Mouse (Mus musculus) forebrain, embryonic 13.5 days (tissue): ENCODE measurements around the gene Pin4. TPM values are rescaled to one million over a fixed set of nuclear protein-coding genes. Genes with fewer than 3 reads are reported as not detected.
"Not testable (repeated sequence)": the region's sequence is repeated elsewhere in the genome, so short reads cannot be mapped to it uniquely, and the experiment has no call there.

Experiments
- ATAC-seq: fragments of 200-750 bp; cut with Nextera tagmentation; 2 replicates; pipeline ENCODE4 v1.8.0; 2017
- H3K27ac ChIP-seq: fragments of 300-500 bp; sonication (generic); 2 replicates; pipeline ENCODE4 v1.5.1; 2015; ENCODE audit warnings: inconsistent platforms, mild to moderate bottlenecking, moderate library complexity
- H3K27me3 ChIP-seq: fragments of 300-500 bp; sonication (generic); 2 replicates; pipeline ENCODE4 v1.6.1; 2015; ENCODE audit warnings: mild to moderate bottlenecking, inconsistent platforms
- H3K36me3 ChIP-seq: fragments of 300-500 bp; sonication (generic); 2 replicates; pipeline ENCODE4 v1.6.1; 2015; ENCODE audit warnings: mild to moderate bottlenecking, inconsistent platforms; ENCODE audit not compliant: poor library complexity, severe bottlenecking
- H3K4me1 ChIP-seq: fragments of 300-500 bp; sonication (generic); 2 replicates; pipeline ENCODE4 v1.6.1; 2015; ENCODE audit warnings: inconsistent platforms
- H3K4me2 ChIP-seq: fragments of 300-500 bp; sonication (generic); 2 replicates; pipeline ENCODE4 v1.6.1; 2015; ENCODE audit warnings: inconsistent platforms, mild to moderate bottlenecking, moderate library complexity
- H3K4me3 ChIP-seq: fragments of 300-500 bp; sonication (generic); 2 replicates; pipeline ENCODE4 v1.5.1; 2015; ENCODE audit warnings: mild to moderate bottlenecking, inconsistent platforms
- H3K9ac ChIP-seq: fragments of 300-500 bp; sonication (generic); 2 replicates; pipeline ENCODE4 v1.6.1; 2015; ENCODE audit warnings: mild to moderate bottlenecking, inconsistent platforms
- H3K9me3 ChIP-seq: fragments of 300-500 bp; sonication (generic); replicated peaks from 2 replicates; pipeline ENCODE4 v1.6.1; 2016; ENCODE audit warnings: inconsistent platforms
- WGBS: fragments of 180-500 bp; shearing (Covaris S2); methylation state at CpG from one replicate; pipeline ENCODE4 v1.1.7; 2015; 5-methylcytosine and 5-hydroxymethylcytosine counted together
- polyA plus RNA-seq: library from polyadenylated mRNA; unstranded; fragments of >200 nt; fragmentation: Nextera tagmentation; extraction: Ambion mirVana; gene quantifications from 2 replicates; pipeline ENCODE4 v1.2.1, GENCODE M21; 2015

The Pin4 gene
- polyA plus RNA-seq, 1 experiment from 2014 or later: 86.0 TPM

GRCm38 (mm10) chrX:102085798-102086443 is 33.3 kb upstream of the Pin4 start:
- whole genome bisulfite sequencing: 83% methylated on average over 8 of the region's 8 CpGs
- Histone ChIP-seq H3K9ac (no peak overlapping the region), H3K27ac (no peak overlapping the region), H3K27me3 (peaks cover 2% of the 10 kb centered on the region; the same call in 1 of the 2 replicates), H3K4me2 (no peak overlapping the region), H3K4me3 (no peak overlapping the region), H3K9me3 (no peaks in the 10 kb centered on the region), H3K4me1 (peaks cover 23% of the 10 kb centered on the region), H3K36me3 (no peaks in the 10 kb centered on the region)
- ATAC-seq: no peak

- peaks cover 5% of the 10 kb centered on the region; the same call in 1 of the 2 replicates for H3K27me3 ChIP-seq
- H3K4me2 ChIP-seq: no peak overlapping the region
- no peak overlapping the region for H3K4me3 ChIP-seq
- H3K36me3 ChIP-seq: no peaks in the 10 kb centered on the region
- H3K9me3 ChIP-seq: no peaks in the 10 kb centered on the region
- no peak overlapping the region for H3K27ac ChIP-seq
- no peaks in the 10 kb centered on the region for H3K4me1 ChIP-seq
- ATAC-seq: no peak
- H3K9ac ChIP-seq: no peak overlapping the region
- WGBS: 87% methylated on average over 3 of the region's 3 CpGs
Observed at GRCm38 (mm10) chrX:102090605-102091004, 28.6 kb upstream of the Pin4 start.

GRCm38 (mm10) chrX:102094381-102094904 is 24.8 kb upstream of the Pin4 start:
- Histone ChIP-seq H3K4me3 (no peak overlapping the region), H3K27ac (no peak overlapping the region), H3K36me3 (no peaks in the 10 kb centered on the region), H3K4me2 (no peak overlapping the region), H3K4me1 (no peaks in the 10 kb centered on the region), H3K9me3 (no peaks in the 10 kb centered on the region), H3K27me3 (peaks cover 3% of the 10 kb centered on the region; the same call in 1 of the 2 replicates), H3K9ac (no peak overlapping the region)
- ATAC-seq: no peak
- WGBS: 81% methylated on average over 7 of the region's 7 CpGs

GRCm38 (mm10) chrX:102101886-102102285 is 17.4 kb upstream of the Pin4 start:
- Histone ChIP-seq H3K4me3 (no peak overlapping the region), H3K9ac (no peak overlapping the region), H3K27me3 (no peaks in the 10 kb centered on the region), H3K27ac (no peak overlapping the region), H3K4me1 (no peaks in the 10 kb centered on the region), H3K4me2 (no peak overlapping the region), H3K36me3 (no peaks in the 10 kb centered on the region), H3K9me3 (no peaks in the 10 kb centered on the region)
- ATAC-seq: no peak
- 60% methylated on average over 7 of the region's 7 CpGs for WGBS

GRCm38 (mm10) chrX:102103830-102104229 is 15.4 kb upstream of the Pin4 start:
- not testable (repeated sequence) for H3K9me3 ChIP-seq, H3K9ac ChIP-seq, H3K4me1 ChIP-seq, H3K4me2 ChIP-seq, H3K27ac ChIP-seq, H3K27me3 ChIP-seq, H3K4me3 ChIP-seq, H3K36me3 ChIP-seq, ATAC-seq
- WGBS: 64% methylated on average over 2 of the region's 2 CpGs

GRCm38 (mm10) chrX:102109349-102109748 is 9.9 kb upstream of the Pin4 start:
- 85% methylated on average over 5 of the region's 5 CpGs for WGBS
- not testable (repeated sequence) for H3K27me3 ChIP-seq, H3K4me3 ChIP-seq, H3K4me1 ChIP-seq, ATAC-seq, H3K27ac ChIP-seq, H3K4me2 ChIP-seq, H3K9me3 ChIP-seq, H3K9ac ChIP-seq, H3K36me3 ChIP-seq

GRCm38 (mm10) chrX:102115676-102116075 is 3.6 kb upstream of the Pin4 start:
- peak; percentile 25; the same call in 1 of the 2 replicates for ATAC-seq
- no peaks in the 10 kb centered on the region for H3K9me3 ChIP-seq
- WGBS: 31% methylated on average over 4 of the region's 4 CpGs
- no peaks in the 10 kb centered on the region; the same call in 1 of the 2 replicates for H3K27me3 ChIP-seq
- no peak overlapping the region for H3K4me2 ChIP-seq
- H3K4me1 ChIP-seq: peaks cover 9% of the 10 kb centered on the region; the same call in 1 of the 2 replicates
- peak overlapping the region; percentile 69 for H3K27ac ChIP-seq
- no peak overlapping the region for H3K9ac ChIP-seq
- H3K4me3 ChIP-seq: no peak overlapping the region
- no peaks in the 10 kb centered on the region for H3K36me3 ChIP-seq

GRCm38 (mm10) chrX:102121321-102121720 is 2.1 kb downstream of the Pin4 start:
- no peak overlapping the region for H3K4me2 ChIP-seq
- no peak overlapping the region for H3K27ac ChIP-seq
- WGBS: 89% methylated on average over 2 of the region's 2 CpGs
- H3K9ac ChIP-seq: no peak overlapping the region
- peaks cover 23% of the 10 kb centered on the region for H3K36me3 ChIP-seq
- H3K4me1 ChIP-seq: peaks cover 9% of the 10 kb centered on the region; the same call in 1 of the 2 replicates
- H3K27me3 ChIP-seq: no peaks in the 10 kb centered on the region
- H3K9me3 ChIP-seq: no peaks in the 10 kb centered on the region
- no peak for ATAC-seq
- H3K4me3 ChIP-seq: no peak overlapping the region

GRCm38 (mm10) chrX:102141157-102141556 is 21.9 kb downstream of the Pin4 start:
- no peak overlapping the region for H3K27ac ChIP-seq
- no peak overlapping the region for H3K4me2 ChIP-seq
- peaks cover 26% of the 10 kb centered on the region; the same call in 1 of the 2 replicates for H3K36me3 ChIP-seq
- no peak overlapping the region for H3K9ac ChIP-seq
- H3K27me3 ChIP-seq: no peaks in the 10 kb centered on the region
- no peaks in the 10 kb centered on the region for H3K9me3 ChIP-seq
- WGBS: 96% methylated on average over 1 of the region's 1 CpGs
- no peaks in the 10 kb centered on the region for H3K4me1 ChIP-seq
- H3K4me3 ChIP-seq: no peak overlapping the region
- no peak for ATAC-seq

GRCm38 (mm10) chrX:102156618-102157422 is 37.6 kb downstream of the Pin4 start, which contains the start of gene Ercc6l:
Ercc6l (minus strand) TSS chrX:102157091.
- H3K4me3 ChIP-seq: peak within 1 kb of the TSS; percentile 47
- no peaks in the 10 kb centered on the region for H3K27me3 ChIP-seq
- peak within 1 kb of the TSS; percentile 54 for H3K9ac ChIP-seq
- H3K9me3 ChIP-seq: no peaks in the 10 kb centered on the region
- WGBS: 12% methylated on average over 42 of the region's 42 CpGs
- peak within 1 kb of the TSS; percentile 56 for H3K4me2 ChIP-seq
- no peaks in the 10 kb centered on the region for H3K36me3 ChIP-seq
- peak; percentile 99 for ATAC-seq
- peak within 1 kb of the TSS; percentile 61; the same call in 1 of the 2 replicates for H3K27ac ChIP-seq
- H3K4me1 ChIP-seq: no peaks in the 10 kb centered on the region

- H3K9ac ChIP-seq: 0 out of 2 replicates have a peak overlapping the region, but pooled peaks have one; percentile 37
- H3K27me3 ChIP-seq: no peaks in the 10 kb centered on the region
- peak overlapping the region; percentile 47 for H3K4me3 ChIP-seq
- peak overlapping the region; percentile 61; the same call in 1 of the 2 replicates for H3K27ac ChIP-seq
- peak; percentile 33 for ATAC-seq
- WGBS: 45% methylated on average over 5 of the region's 5 CpGs
- H3K36me3 ChIP-seq: no peaks in the 10 kb centered on the region
- peak overlapping the region; percentile 52 for H3K4me2 ChIP-seq
- H3K4me1 ChIP-seq: no peaks in the 10 kb centered on the region
- H3K9me3 ChIP-seq: no peaks in the 10 kb centered on the region
Observed at GRCm38 (mm10) chrX:102157423-102157791, 38.2 kb downstream of the Pin4 start.

GRCm38 (mm10) chrX:102159778-102160177 is 40.5 kb downstream of the Pin4 start:
- Histone ChIP-seq H3K36me3 (no peaks in the 10 kb centered on the region), H3K27me3 (no peaks in the 10 kb centered on the region), H3K27ac (no peak overlapping the region), H3K4me3 (no peak overlapping the region), H3K4me1 (no peaks in the 10 kb centered on the region), H3K4me2 (no peak overlapping the region), H3K9ac (no peak overlapping the region), H3K9me3 (no peaks in the 10 kb centered on the region)
- 57% methylated on average over 2 of the region's 2 CpGs for WGBS
- no peak for ATAC-seq
